Mouse (Mus musculus) gonadal fat pad, adult 2 months (tissue): ENCODE results near the gene Methig1. TPM values are rescaled to one million over a fixed set of nuclear protein-coding genes. Genes with fewer than 3 reads are reported as not detected.
"Not testable (repeated sequence)": the region's sequence is repeated elsewhere in the genome, so short reads cannot be mapped to it uniquely, and the experiment has no call there.

Experiments used
- DNase-seq: peaks from one replicate; pipeline ENCODE4 v3.0.0-alpha.2; 2012; ENCODE audit warnings: low read depth
- polyA plus RNA-seq: library from polyadenylated mRNA; depleted of rRNA; stranded (reverse); fragments of >200 nt; gene quantifications from 2 replicates; pipeline ENCODE4 v1.2.3, GENCODE M21; 2012

Gene Methig1
- polyA plus RNA-seq, 1 experiment, result 0.09 TPM

DNA sequence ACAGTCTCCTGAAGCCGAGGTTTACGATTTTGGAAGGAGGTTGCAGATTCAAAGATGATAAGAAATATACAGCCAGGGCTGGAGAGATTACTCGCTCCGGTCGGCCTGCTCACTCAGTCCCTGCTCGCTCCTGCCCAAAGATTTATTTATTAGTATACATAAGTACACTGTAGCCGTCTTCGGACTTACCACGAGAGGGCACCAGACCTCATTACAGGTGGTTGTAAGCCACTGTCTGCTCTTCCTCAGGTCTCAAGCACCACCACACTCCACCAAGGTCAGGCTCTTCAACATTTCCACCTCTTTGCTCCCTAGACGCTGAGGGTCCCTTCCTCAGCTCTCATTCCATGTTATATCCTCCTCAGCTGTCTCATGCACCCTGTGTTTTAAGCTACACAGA, 15.1 kb upstream of the Methig1 start:
- not testable (repeated sequence) for DNase-seq

DNA sequence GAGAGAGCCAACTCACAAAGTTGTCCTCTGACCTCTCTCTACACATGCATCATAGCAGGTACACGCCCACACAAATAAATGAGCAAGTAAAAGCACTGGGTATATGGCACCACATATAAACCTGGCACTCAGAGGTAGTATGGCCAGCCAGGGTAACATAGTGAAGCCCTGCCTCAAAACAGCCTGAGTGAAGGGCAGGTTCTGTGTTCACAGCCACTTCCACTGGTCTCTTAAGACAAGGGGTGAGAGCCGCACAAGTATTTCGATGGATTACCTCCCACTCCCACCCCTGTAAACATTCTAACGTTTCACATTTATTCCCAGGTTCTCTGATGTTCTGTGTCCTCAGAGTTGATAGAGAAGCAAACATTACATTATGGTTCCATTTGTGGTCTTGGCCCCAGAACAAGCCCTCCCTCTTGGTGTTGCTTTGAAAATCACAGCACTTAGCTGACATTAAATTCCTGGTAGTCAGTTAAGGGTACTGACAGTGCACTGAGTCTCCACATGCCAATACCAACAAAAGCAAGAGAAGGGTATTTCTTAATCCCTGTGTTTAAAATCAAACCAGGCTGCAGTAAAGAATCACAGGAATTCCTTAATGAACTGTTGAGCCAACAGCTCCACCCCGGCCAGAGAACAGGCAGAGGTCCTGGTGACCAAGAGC, 11.5 kb upstream of the Methig1 start:
- not testable (repeated sequence) for DNase-seq

DNA sequence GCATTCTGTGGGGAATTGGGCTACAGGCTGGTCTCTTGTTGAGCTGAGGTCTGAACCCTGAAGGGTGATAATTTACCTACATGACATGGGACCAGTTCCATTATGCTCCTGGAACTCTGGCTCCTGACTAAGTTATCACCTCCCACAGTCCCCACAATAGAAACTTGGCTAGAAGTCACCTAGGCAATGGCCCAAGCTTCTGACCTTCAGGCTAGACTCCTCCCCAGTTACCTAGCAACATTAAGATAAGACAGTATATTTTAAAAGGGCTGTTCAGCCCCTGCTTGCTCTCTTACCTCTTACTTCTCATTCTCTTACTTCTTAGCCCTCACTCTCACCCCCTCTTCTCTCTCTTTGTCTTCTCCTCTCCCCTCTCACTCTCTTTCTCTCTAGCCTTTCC, 7.5 kb upstream of the Methig1 start:
- DNase-seq, result no peak

DNA sequence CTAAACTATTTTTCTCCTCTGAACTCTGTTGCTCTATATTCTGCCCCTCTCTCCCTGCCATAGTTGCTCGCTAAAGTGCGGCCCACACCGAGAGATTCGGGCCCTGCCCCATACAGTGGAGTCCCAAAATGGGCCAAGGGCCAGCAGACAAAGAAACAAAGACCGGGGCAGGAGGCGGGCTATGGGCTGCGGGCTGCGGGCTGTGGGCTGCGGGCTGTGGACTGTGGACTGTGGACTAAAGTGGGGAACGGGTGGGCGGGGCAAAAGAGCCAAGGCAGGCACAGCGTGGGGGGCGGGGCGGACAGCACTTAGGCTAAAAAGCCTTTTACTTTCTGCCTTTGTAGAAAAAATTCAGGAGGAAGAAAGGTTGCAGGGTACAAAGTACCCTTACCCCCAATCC, 6.2 kb upstream of the Methig1 start:
- no peak for DNase-seq

- no peak for DNase-seq
These were observed 3.5 kb upstream of the Methig1 start for GRCm38 (mm10) chr15:100349496-100349895.

- DNase-seq, result no peak
These were observed 1.4 kb upstream of the Methig1 start for GRCm38 (mm10) chr15:100351501-100352060.

DNA sequence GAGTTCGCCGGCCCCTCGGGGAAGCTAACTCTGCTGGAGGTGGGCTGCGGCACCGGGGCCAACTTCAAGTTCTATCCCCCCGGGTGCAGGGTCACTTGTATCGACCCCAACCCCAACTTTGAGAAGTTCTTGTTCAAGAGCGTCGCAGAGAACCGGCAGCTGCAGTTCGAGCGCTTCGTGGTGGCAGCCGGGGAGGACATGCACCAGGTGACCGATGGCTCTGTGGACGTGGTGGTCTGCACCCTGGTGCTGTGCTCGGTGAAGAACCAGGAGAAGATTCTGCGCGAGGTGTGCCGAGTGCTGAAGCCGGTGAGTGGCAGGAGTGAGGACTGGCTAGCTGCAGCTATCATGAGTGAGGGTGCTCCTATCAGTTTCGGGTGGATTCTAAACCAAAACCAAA, 450 bp downstream of the Methig1 start:
- DNase-seq, result not testable (repeated sequence)

DNA sequence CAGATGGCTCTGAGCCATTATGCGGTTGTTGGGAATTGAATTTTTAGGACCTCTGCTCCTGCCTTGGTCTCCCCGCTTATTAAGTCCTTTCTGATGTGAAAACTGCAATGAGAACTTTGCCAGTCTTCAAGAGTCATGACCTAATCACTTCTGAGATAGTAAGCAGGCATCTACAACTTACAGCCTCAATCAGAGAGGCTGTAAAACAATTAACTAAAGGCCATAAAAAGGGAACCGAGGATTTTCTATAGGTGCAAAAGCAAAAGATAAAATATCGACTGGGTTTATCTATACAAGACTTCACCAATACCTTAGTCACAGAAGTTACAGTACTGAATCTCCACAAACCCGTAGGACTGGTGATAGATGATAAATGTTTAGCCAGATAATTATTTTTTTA, 2.9 kb downstream of the Methig1 start:
- no peak for DNase-seq

- DNase-seq, result no peak
These were observed 11.3 kb downstream of the Methig1 start, which contains the start of gene Higd1c for GRCm38 (mm10) chr15:100364242-100364641. Gene Higd1c (plus strand): TSS chr15:100364542.

- DNase-seq, result not testable (repeated sequence)
These were observed 13.0 kb downstream of the Methig1 start for GRCm38 (mm10) chr15:100365967-100366366.

DNA sequence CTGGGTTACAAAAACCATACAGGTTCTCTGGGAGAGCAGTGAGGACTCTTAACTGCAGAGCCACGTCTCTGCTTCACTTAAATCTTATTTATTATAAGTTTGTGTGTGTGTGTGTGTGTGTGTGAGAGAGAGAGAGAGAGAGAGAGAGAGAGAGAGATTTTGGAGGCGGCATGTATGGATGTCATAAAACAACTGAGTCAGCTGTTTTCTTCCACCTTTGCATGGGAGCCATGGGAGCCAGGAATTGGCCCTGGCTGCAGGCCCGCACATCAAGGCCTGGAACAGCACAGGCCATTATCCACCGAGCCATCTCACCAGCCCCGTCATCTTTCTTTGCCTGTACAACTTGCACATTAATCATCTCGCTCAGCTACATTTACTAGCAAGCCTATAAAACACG, 14.2 kb downstream of the Methig1 start:
- no peak for DNase-seq

DNA sequence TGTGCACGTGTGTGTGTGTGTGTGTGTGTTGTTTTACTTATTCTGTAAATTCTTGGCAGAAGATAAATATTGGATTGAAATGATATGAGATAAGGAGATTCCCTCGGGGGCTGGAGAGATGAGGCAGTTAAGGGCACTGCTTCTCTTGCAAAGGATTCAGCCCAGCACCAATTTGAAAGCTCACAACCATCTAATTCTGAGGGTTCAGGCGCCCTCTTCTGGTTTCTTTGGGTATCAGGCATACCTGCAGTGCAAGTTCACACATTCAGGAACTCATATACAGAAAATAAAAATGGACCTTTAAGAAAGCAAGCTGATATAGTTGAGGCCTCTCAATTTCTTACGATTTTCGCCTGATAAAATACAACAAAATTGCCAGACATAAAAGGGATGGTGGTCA, 22.1 kb downstream of the Methig1 start:
- DNase-seq, result no peak

DNA sequence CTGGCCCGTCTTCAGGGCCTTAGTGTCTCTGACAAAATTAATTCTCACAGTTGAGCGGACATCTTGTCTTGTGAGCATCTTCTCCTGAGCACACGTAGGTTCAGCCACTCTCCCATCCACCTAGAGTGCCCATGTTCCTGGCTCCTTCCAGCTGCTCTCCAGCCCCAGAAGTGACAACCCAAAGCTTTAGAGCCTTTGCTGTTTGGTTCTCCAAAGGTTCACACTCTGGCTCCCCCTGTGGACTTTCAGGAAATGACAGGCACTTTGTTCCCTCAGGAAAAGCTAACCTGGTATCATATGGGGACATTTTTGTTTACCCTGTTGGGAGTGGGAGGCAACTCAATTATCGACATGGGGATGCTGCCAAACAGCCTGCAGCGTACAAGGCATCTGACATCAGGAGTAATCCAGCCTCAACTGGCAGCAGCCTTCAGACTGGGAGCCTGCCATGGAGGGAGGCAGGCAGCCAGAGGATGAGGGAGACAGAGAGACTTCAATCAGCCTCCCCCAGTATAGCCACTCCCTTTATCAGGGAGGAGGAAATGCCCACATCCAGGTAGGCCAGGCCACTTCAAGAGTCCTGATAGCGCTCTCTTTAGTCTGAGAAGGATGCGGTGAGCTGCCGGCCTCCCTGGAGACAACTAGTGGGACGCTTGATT, 25.0 kb downstream of the Methig1 start:
- DNase-seq, result not testable (repeated sequence)

- DNase-seq, result no peak
These were observed 26.7 kb downstream of the Methig1 start for GRCm38 (mm10) chr15:100379658-100380057.

DNA sequence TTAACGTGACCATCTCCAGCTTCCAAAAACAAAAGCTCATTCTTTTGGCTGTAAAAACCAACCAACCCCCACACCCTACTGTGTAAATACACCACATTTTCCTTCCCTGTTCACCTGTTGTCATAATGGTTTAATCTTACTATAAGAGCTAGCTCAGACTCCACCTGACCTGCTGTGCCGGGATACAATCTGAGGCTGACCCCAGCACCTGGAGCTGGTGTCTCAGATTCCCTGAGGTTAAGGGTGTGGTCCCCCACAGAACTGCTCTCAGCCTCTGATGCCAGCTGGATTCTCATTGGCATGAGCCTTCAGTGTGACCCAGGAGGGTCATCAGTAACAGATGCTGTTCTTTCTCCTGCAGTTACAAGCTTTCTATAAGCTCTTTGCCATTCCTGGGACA, 27.2 kb downstream of the Methig1 start:
- no peak for DNase-seq

DNA sequence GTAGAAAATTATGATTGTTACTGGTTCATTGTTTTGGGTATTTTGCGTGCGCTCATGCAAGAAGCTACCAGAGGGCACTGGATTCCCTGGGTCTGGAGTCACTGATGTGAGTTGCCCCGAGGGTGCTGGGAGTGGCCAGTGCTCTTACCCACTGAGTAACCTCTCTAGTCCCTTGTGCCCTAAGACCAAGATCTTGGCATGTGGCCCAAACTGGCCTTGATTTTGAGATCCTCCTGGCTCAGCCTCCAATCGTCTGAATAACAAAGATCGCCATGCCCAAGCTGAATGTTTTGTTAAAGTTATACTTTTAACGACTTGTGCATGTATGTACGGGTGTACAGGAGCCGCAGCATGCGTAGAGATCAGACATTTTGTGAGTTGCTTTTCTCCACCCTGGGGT, 32.8 kb downstream of the Methig1 start:
- DNase-seq, result no peak

GRCm38 (mm10) chr15:100387544-100388223, 34.7 kb downstream of the Methig1 start:
- DNase-seq, result no peak

- no peak for DNase-seq
These were observed 35.4 kb downstream of the Methig1 start for GRCm38 (mm10) chr15:100388224-100388835.

GRCm38 (mm10) chr15:100388886-100389285, 35.9 kb downstream of the Methig1 start:
- no peak for DNase-seq

DNA sequence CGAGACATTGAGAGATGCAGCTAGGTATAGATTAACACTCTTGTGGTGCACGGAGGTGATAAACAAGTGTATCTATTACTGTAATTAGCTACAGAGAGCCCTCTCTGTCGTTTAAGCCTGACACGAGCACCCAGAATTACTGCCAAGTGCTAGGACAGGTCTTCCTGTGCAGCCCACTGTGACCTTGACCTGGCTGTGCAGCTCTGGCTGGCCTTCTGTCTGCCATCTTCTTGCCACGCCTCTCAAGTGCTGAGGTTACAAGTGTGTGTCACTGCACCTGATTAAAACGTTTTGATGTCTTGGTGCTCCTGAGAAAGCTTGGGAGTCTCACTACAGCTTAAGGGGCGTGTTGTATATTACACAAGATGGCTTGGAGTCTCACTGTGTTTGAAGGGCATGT, 38.1 kb downstream of the Methig1 start:
- DNase-seq, result no peak

DNA sequence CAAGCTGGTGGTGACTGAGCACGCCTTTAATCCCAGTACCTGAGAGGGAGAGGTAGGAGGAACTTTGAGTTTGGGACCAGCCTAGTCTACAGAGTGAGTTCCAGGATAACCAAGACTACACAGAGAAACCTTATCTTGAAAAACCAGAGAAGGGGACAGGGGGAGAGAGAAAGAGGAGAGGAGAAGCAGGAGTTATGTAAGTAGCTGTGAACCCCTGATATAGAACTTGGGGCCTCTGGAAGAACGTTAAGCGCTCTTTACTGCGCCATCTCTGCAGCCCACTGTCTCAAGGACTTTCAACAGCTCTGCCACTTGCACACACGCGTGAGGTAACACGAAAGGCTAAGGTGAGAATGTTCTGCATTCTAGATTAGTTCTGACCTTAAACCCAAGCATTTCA, 38.6 kb downstream of the Methig1 start:
- DNase-seq, result no peak

- DNase-seq, result no peak
These were observed 40.1 kb downstream of the Methig1 start for GRCm38 (mm10) chr15:100393016-100393415.
